Mouse (Mus musculus): ENCODE measurements around the gene Nudt2. TPM values are rescaled to one million over a fixed set of nuclear protein-coding genes. Genes with fewer than 3 reads are reported as not detected.

Nudt2 gene
- polyA plus RNA-seq, 1 experiment from 2014 or later: 68.3 TPM

- Histone ChIP-seq H3K27me3 (0 out of 2 replicates have a peak, but pooled peaks cover 2% of the 10 kb centered on the region), H3K4me1 (replicated peaks) (peaks cover 38% of the 10 kb centered on the region), H3K9me3 (no peaks in the 10 kb centered on the region), H3K4me3 (peak overlapping the region; percentile 47), H3K27ac (replicated peaks) (peak overlapping the region; percentile 70), H3K36me3 (no peaks in the 10 kb centered on the region), H3K4me2 (peak overlapping the region; percentile 74), H3K9ac (peak overlapping the region; percentile 62)
- peak; percentile 70 for ATAC-seq (ENCODE audit: low FRiP score, low read depth)
- WGBS: under 1% methylated on average over 29 of the region's 29 CpGs
Observed at GRCm38 (mm10) chr4:41506906-41507305, 42.0 kb downstream of the Nudt2 start.

- peak; percentile 12; the same call in 1 of the 2 replicates for ATAC-seq (ENCODE audit: low FRiP score, low read depth)
- Histone ChIP-seq H3K4me1 (replicated peaks) (peaks cover 33% of the 10 kb centered on the region), H3K9ac (peak overlapping the region; percentile 62), H3K27ac (replicated peaks) (peak overlapping the region; percentile 70), H3K27me3 (0 out of 2 replicates have a peak, but pooled peaks cover 2% of the 10 kb centered on the region), H3K4me2 (peak overlapping the region; percentile 74), H3K4me3 (peak overlapping the region; percentile 47), H3K36me3 (no peaks in the 10 kb centered on the region), H3K9me3 (no peaks in the 10 kb centered on the region)
- WGBS: 2% methylated on average over 22 of the region's 22 CpGs
Observed at GRCm38 (mm10) chr4:41507326-41507924, 42.5 kb downstream of the Nudt2 start.

GRCm38 (mm10) chr4:41507998-41508397 is 43.0 kb downstream of the Nudt2 start:
- H3K27ac ChIP-seq (replicated peaks): no peak overlapping the region
- H3K4me2 ChIP-seq: peak overlapping the region; percentile 74; the same call in 1 of the 2 replicates
- WGBS: 46% methylated on average over 7 of the region's 7 CpGs
- 0 out of 2 replicates have a peak, but pooled peaks cover 2% of the 10 kb centered on the region for H3K27me3 ChIP-seq
- peaks cover 27% of the 10 kb centered on the region for H3K4me1 ChIP-seq (replicated peaks)
- no peak for ATAC-seq (ENCODE audit: low FRiP score, low read depth)
- no peaks in the 10 kb centered on the region for H3K36me3 ChIP-seq
- H3K9me3 ChIP-seq: no peaks in the 10 kb centered on the region
- no peak overlapping the region for H3K9ac ChIP-seq
- no peak overlapping the region for H3K4me3 ChIP-seq

- H3K27me3 ChIP-seq: no peaks in the 10 kb centered on the region
- H3K4me3 ChIP-seq: no peak overlapping the region
- WGBS: 31% methylated on average over 4 of the region's 4 CpGs
- H3K9ac ChIP-seq: no peak overlapping the region
- H3K36me3 ChIP-seq: no peaks in the 10 kb centered on the region
- peak overlapping the region; percentile 23 for H3K27ac ChIP-seq (replicated peaks)
- ATAC-seq (ENCODE audit: low FRiP score, low read depth): no peak
- H3K4me2 ChIP-seq: 0 out of 2 replicates have a peak overlapping the region, but pooled peaks have one; percentile 19
- H3K9me3 ChIP-seq: no peaks in the 10 kb centered on the region
- peaks cover 7% of the 10 kb centered on the region for H3K4me1 ChIP-seq (replicated peaks)
Observed at GRCm38 (mm10) chr4:41513309-41513708, 48.4 kb downstream of the Nudt2 start.

GRCm38 (mm10) chr4:41513714-41514113 is 48.8 kb downstream of the Nudt2 start:
- Histone ChIP-seq H3K27ac (replicated peaks) (peak overlapping the region; percentile 23), H3K4me2 (0 out of 2 replicates have a peak overlapping the region, but pooled peaks have one; percentile 19), H3K4me3 (no peak overlapping the region), H3K36me3 (0 out of 2 replicates have a peak, but pooled peaks cover 1% of the 10 kb centered on the region), H3K27me3 (no peaks in the 10 kb centered on the region), H3K9ac (no peak overlapping the region), H3K9me3 (no peaks in the 10 kb centered on the region), H3K4me1 (replicated peaks) (peaks cover 7% of the 10 kb centered on the region)
- 25% methylated on average over 8 of the region's 8 CpGs for WGBS
- ATAC-seq (ENCODE audit: low FRiP score, low read depth): no peak

GRCm38 (mm10) chr4:41517233-41517632 is 52.3 kb downstream of the Nudt2 start, which contains the start of gene 1110017D15Rik:
Gene 1110017D15Rik (minus strand): TSS chr4:41517333.
- no peaks in the 10 kb centered on the region for H3K27me3 ChIP-seq
- WGBS: 87% methylated on average over 2 of the region's 2 CpGs
- H3K36me3 ChIP-seq: peaks cover 21% of the 10 kb centered on the region; the same call in 1 of the 2 replicates
- no peak within 1 kb of the TSS for H3K4me2 ChIP-seq
- H3K9me3 ChIP-seq: no peaks in the 10 kb centered on the region
- no peak for ATAC-seq (ENCODE audit: low FRiP score, low read depth)
- H3K27ac ChIP-seq (replicated peaks): no peak within 1 kb of the TSS
- no peak within 1 kb of the TSS for H3K4me3 ChIP-seq
- H3K9ac ChIP-seq: no peak within 1 kb of the TSS
- peaks cover 7% of the 10 kb centered on the region for H3K4me1 ChIP-seq (replicated peaks)

- ATAC-seq (ENCODE audit: low FRiP score, low read depth): no peak
- Histone ChIP-seq H3K4me2 (no peak overlapping the region), H3K27me3 (no peaks in the 10 kb centered on the region), H3K36me3 (peaks cover 21% of the 10 kb centered on the region; the same call in 1 of the 2 replicates), H3K4me1 (replicated peaks) (peaks cover 5% of the 10 kb centered on the region), H3K4me3 (no peak overlapping the region), H3K9ac (no peak overlapping the region), H3K9me3 (no peaks in the 10 kb centered on the region), H3K27ac (replicated peaks) (no peak overlapping the region)
- 83% methylated on average over 7 of the region's 7 CpGs for WGBS
Observed at GRCm38 (mm10) chr4:41518349-41518748, 53.4 kb downstream of the Nudt2 start.

- Histone ChIP-seq H3K27me3 (no peaks in the 10 kb centered on the region), H3K9ac (no peak overlapping the region), H3K9me3 (no peaks in the 10 kb centered on the region), H3K4me2 (no peak overlapping the region), H3K4me3 (no peak overlapping the region), H3K4me1 (replicated peaks) (no peaks in the 10 kb centered on the region), H3K27ac (replicated peaks) (no peak overlapping the region), H3K36me3 (peaks cover 21% of the 10 kb centered on the region; the same call in 1 of the 2 replicates)
- 96% methylated on average over 5 of the region's 5 CpGs for WGBS
- no peak for ATAC-seq (ENCODE audit: low FRiP score, low read depth)
Observed at GRCm38 (mm10) chr4:41519195-41519594, 54.2 kb downstream of the Nudt2 start.

- Histone ChIP-seq H3K27ac (replicated peaks) (no peak overlapping the region), H3K4me2 (no peak overlapping the region), H3K27me3 (no peaks in the 10 kb centered on the region), H3K9ac (no peak overlapping the region), H3K36me3 (peaks cover 21% of the 10 kb centered on the region; the same call in 1 of the 2 replicates), H3K4me1 (replicated peaks) (no peaks in the 10 kb centered on the region), H3K4me3 (no peak overlapping the region), H3K9me3 (no peaks in the 10 kb centered on the region)
- 54% methylated on average over 14 of the region's 14 CpGs for WGBS
- no peak for ATAC-seq (ENCODE audit: low FRiP score, low read depth)
Observed at GRCm38 (mm10) chr4:41520641-41521040, 55.7 kb downstream of the Nudt2 start.

GRCm38 (mm10) chr4:41522136-41522535 is 57.2 kb downstream of the Nudt2 start:
- no peaks in the 10 kb centered on the region for H3K27me3 ChIP-seq
- peaks cover 21% of the 10 kb centered on the region; the same call in 1 of the 2 replicates for H3K36me3 ChIP-seq
- 75% methylated on average over 6 of the region's 6 CpGs for WGBS
- ATAC-seq (ENCODE audit: low FRiP score, low read depth): no peak
- H3K4me2 ChIP-seq: no peak overlapping the region
- H3K4me1 ChIP-seq (replicated peaks): peaks cover 14% of the 10 kb centered on the region
- H3K9me3 ChIP-seq: no peaks in the 10 kb centered on the region
- no peak overlapping the region for H3K4me3 ChIP-seq
- H3K9ac ChIP-seq: no peak overlapping the region
- no peak overlapping the region for H3K27ac ChIP-seq (replicated peaks)

- Histone ChIP-seq H3K27ac (replicated peaks) (no peak overlapping the region), H3K27me3 (no peaks in the 10 kb centered on the region), H3K9me3 (no peaks in the 10 kb centered on the region), H3K4me2 (no peak overlapping the region), H3K4me3 (no peak overlapping the region), H3K9ac (no peak overlapping the region), H3K36me3 (peaks cover 21% of the 10 kb centered on the region; the same call in 1 of the 2 replicates), H3K4me1 (replicated peaks) (peaks cover 19% of the 10 kb centered on the region)
- WGBS: 62% methylated on average over 5 of the region's 5 CpGs
- ATAC-seq (ENCODE audit: low FRiP score, low read depth): no peak
Observed at GRCm38 (mm10) chr4:41522788-41523187, 57.8 kb downstream of the Nudt2 start.

- 81% methylated on average over 7 of the region's 7 CpGs for WGBS
- H3K9ac ChIP-seq: no peak overlapping the region
- ATAC-seq (ENCODE audit: low FRiP score, low read depth): no peak
Observed at GRCm38 (mm10) chr4:41523839-41524238, 58.9 kb downstream of the Nudt2 start.

More at GRCm38 (mm10) chr4:41523839-41524238, 58.9 kb downstream of the Nudt2 start:
- no peak overlapping the region for H3K4me3 ChIP-seq
- H3K27ac ChIP-seq (replicated peaks): no peak overlapping the region
- no peaks in the 10 kb centered on the region for H3K9me3 ChIP-seq
- H3K36me3 ChIP-seq: peaks cover 19% of the 10 kb centered on the region; the same call in 1 of the 2 replicates
- H3K4me1 ChIP-seq (replicated peaks): peaks cover 30% of the 10 kb centered on the region
- H3K27me3 ChIP-seq: no peaks in the 10 kb centered on the region
- H3K4me2 ChIP-seq: no peak overlapping the region

All from hindbrain, embryonic 15.5 days (tissue).